Mouse (Mus musculus) urinary bladder, postnatal 14 days (tissue): Measurements from ENCODE around the gene Fyco1.

Experiments
- DNase-seq: peaks from one replicate; pipeline ENCODE4 v3.0.0; 2021; ENCODE audit warnings: low spot score

Fyco1 gene

GRCm38 (mm10) chr9:123740799-123741198, 110.9 kb downstream of the Fyco1 start:
- DNase-seq = no peak
